Mouse (Mus musculus): ENCODE measurements around the gene Nes.

DNA sequence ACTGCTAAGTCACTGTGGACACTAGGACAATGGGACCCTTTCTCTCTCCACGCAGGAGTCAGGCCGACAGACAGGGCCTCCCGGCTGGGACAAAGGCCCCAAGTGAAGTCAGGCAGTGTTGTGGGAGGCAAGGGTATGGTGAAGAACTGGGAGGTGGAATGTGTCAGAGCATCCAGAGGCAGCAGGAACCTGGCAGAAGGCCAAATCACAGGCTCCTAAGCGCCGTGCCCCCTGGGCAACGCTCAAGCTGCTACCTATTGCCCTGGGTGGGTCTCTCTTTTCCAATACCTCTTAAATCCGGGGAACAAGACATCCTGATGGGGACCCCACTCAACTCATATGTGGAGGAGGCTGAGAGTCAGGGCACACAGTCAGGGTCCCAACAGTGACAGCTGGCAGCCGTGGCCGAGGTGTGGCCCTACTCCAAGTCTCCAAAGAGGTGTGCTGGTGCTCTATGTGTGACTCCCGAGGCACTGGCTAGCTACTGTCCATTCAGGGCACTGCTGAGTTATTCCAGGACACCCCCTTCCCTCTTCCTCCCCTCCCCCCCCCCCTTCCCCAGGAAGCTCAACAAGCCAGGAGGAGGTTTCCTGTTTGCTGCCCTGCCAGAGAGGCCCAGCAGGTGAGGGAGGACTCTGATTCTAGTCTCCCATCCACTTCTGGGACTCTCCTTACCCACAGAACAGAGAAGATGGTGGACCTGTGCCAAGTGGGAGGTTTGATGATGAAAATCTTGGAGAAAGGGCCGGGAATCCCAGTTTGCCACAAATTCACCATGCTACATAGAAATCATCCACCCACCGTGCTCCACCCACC is 14.8 kb downstream of the Nes start:
- no peak for TF ChIP-seq CTCF (IDR thresholded peaks at IDR 0.05; ENCODE audit: low read depth)
- TF ChIP-seq EP300 (optimal IDR thresholded peaks at IDR 0.05), result no peak
